Mouse (Mus musculus) heart, embryonic 10.5 days (tissue): ENCODE results near the gene Krtap3-3. TPM values are rescaled to one million over a fixed set of nuclear protein-coding genes. Genes with fewer than 3 reads are reported as not detected.

Source experiments
- DNase-seq: peaks from one replicate; pipeline ENCODE4 v3.0.0-alpha.2; 2017; ENCODE audit warnings: low spot score
- H3K27ac ChIP-seq: fragments of 300-500 bp; sonication (generic); 2 replicates; pipeline ENCODE4 v1.5.1; 2016; ENCODE audit warnings: mild to moderate bottlenecking
- H3K27me3 ChIP-seq: fragments of 300-500 bp; sonication (generic); 2 replicates; pipeline ENCODE4 v1.6.1; 2016; ENCODE audit warnings: mild to moderate bottlenecking; ENCODE audit not compliant: poor library complexity, insufficient read depth, severe bottlenecking
- H3K36me3 ChIP-seq: fragments of 300-500 bp; sonication (generic); 2 replicates; pipeline ENCODE4 v1.6.1; 2016; ENCODE audit warnings: mild to moderate bottlenecking, moderate library complexity
- H3K4me1 ChIP-seq: fragments of 300-500 bp; sonication (generic); 2 replicates; pipeline ENCODE4 v1.6.1; 2016; ENCODE audit warnings: mild to moderate bottlenecking
- H3K4me3 ChIP-seq: fragments of 300-500 bp; sonication (generic); 2 replicates; pipeline ENCODE4 v1.5.1; 2016; ENCODE audit warnings: mild to moderate bottlenecking, moderate library complexity
- H3K9me3 ChIP-seq: fragments of 300-500 bp; sonication (generic); 2 replicates; pipeline ENCODE4 v1.6.1; 2016; ENCODE audit warnings: mild to moderate bottlenecking, moderate library complexity
- WGBS: fragments of 180-500 bp; shearing (Covaris S2); methylation state at CpG from one replicate; pipeline ENCODE4 v1.1.7; 2016; 5-methylcytosine and 5-hydroxymethylcytosine counted together
- polyA plus RNA-seq: library from polyadenylated mRNA; unstranded; fragments of >200 nt; fragmentation: Nextera tagmentation; extraction: Ambion mirVana; gene quantifications from 2 replicates; pipeline ENCODE4 v1.2.1, GENCODE M21; 2016

Krtap3-3 gene
- polyA plus RNA-seq, 1 experiment from 2014 or later: not detected

DNA sequence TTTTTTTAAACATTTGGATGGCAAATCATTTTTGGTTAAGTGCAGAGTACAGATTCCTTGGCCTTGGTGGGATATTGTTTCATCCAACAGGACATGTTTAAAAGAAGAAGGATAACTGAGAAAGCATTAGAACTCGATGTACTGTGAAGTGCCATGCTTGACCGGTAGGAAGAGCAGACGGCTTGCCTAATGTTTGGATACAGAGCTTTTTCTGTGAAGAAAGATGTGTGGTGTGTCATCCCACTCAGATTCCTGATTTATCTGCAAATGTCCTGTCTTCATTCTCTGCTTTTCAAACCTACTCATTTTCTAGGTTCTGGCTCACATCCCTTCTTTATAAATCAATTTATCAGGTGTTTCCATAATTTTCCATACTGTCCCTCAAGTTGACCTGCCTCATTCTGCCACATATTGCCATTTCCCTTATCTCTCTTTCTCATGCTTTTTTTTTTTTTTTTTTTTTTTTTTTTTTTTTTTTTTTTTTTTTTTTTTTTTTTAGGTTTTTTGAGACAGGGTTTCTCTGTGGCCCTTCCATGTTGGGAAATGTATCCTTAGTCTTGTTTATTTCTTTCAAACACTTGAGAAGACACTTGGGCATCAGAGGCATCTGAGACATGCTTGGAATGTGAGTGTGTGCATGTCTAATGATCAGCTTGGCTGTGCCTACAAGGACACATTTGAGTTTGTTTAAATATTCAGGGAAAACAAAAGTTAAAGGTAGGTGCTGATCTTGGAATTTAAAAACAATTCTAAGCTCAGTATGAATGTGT, 7.5 kb upstream of the Krtap3-3 start:
- Histone ChIP-seq H3K4me3 (no peak overlapping the region), H3K36me3 (no peaks in the 10 kb centered on the region), H3K9me3 (no peaks in the 10 kb centered on the region), H3K4me1 (no peaks in the 10 kb centered on the region), H3K27ac (no peak overlapping the region), H3K27me3 (no peaks in the 10 kb centered on the region)
- 75% methylated on average over 3 of the region's 3 CpGs for WGBS
- no peak for DNase-seq

DNA sequence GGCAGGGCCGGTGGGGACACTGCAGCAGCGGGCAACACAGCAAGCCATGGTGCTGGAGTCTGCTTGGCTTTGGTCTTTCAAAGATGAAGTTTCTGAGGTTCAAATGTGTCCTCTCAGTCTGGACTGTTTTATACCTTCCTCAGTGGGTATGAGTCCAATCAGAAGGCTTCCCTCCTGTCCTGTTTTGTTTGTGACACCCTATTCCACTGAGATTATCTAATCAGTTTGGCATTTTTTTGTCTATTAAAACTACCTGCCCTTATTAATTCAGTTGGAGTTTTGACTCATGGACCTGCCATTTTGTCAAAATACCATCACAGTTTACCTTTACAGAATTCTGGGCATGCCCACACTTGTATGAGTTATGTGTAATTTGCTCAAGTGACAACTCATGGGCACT, 6.1 kb upstream of the Krtap3-3 start, which contains the start of gene Krtap3-2:
Gene Krtap3-2, minus strand, starts transcription at position 101 of the 400 bp plus-strand sequence.
- Histone ChIP-seq H3K27me3 (no peaks in the 10 kb centered on the region), H3K4me1 (no peaks in the 10 kb centered on the region), H3K36me3 (no peaks in the 10 kb centered on the region), H3K4me3 (no peak within 1 kb of the TSS), H3K27ac (no peak within 1 kb of the TSS), H3K9me3 (no peaks in the 10 kb centered on the region)
- WGBS: 83% methylated on average over 1 of the region's 2 CpGs
- DNase-seq: no peak

DNA sequence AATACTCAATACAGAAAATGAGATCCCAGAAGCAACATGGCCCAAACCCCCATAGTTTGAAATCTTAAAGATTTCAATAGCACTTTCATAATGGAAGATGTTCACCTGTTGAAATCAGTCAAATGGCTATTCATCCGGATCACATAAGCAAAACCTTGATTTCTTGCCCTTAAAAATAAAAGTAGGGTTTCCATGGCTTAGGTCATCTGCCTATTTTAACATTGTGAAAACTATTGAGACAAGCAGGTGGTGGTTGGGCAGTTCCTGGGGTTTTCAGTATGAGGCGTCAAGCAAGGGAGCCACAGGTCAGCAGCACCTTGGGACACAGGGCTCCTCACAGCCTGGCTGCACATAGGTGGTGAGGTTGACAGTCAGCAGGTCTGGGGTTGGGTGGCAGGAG, 5.5 kb upstream of the Krtap3-3 start:
- Histone ChIP-seq H3K4me3 (no peak overlapping the region), H3K9me3 (no peaks in the 10 kb centered on the region), H3K36me3 (no peaks in the 10 kb centered on the region), H3K27me3 (no peaks in the 10 kb centered on the region), H3K27ac (no peak overlapping the region), H3K4me1 (no peaks in the 10 kb centered on the region)
- WGBS: 75% methylated on average over 2 of the region's 2 CpGs
- DNase-seq: no peak

DNA sequence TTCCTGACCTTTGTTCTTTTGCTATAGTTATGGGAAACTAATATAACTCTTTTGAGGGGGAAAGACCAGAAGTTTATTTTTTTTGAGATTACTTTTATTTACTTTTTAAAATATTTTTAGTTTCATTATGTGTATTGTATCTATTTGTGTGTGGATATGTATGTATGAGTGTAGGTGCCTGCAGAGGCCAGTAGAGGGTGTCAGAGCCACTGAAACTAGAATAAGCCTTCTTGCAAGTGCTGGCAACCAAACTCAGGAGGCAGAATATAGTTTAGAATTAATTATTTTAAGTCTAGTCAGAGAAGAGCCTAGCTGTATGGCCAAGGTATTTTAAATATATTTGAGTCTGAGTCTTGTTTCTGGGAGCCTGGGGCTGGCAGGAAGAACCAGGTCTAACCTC, 2.8 kb downstream of the Krtap3-3 start:
- Histone ChIP-seq H3K36me3 (no peaks in the 10 kb centered on the region), H3K27ac (no peak overlapping the region), H3K4me3 (no peak overlapping the region), H3K27me3 (no peaks in the 10 kb centered on the region), H3K4me1 (no peaks in the 10 kb centered on the region), H3K9me3 (no peaks in the 10 kb centered on the region)
- no peak for DNase-seq

DNA sequence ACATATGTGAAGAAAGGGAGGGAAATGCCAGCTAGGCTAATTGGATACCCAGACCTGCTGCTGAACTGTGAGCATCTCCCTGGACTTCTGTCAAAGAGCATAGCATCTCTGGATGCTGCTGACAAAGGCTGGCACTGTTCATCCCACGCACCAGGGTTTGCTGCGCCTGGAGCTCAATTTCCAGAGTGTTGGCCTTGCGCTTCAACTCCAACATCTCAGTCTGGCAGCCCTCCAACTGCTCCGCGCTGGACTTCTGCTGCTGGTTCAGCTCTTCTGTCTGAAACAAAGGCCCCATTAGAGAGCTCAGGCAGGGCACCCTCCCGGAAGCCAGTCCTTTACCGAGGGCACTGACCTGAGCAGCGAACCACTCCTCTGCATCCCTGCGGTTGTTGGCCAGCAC, 10.9 kb downstream of the Krtap3-3 start:
- Histone ChIP-seq H3K27me3 (no peaks in the 10 kb centered on the region), H3K4me3 (no peak overlapping the region), H3K27ac (no peak overlapping the region), H3K36me3 (no peaks in the 10 kb centered on the region), H3K4me1 (no peaks in the 10 kb centered on the region), H3K9me3 (no peaks in the 10 kb centered on the region)
- 70% methylated on average over 9 of the region's 9 CpGs for WGBS
- DNase-seq: peak; percentile 77

DNA sequence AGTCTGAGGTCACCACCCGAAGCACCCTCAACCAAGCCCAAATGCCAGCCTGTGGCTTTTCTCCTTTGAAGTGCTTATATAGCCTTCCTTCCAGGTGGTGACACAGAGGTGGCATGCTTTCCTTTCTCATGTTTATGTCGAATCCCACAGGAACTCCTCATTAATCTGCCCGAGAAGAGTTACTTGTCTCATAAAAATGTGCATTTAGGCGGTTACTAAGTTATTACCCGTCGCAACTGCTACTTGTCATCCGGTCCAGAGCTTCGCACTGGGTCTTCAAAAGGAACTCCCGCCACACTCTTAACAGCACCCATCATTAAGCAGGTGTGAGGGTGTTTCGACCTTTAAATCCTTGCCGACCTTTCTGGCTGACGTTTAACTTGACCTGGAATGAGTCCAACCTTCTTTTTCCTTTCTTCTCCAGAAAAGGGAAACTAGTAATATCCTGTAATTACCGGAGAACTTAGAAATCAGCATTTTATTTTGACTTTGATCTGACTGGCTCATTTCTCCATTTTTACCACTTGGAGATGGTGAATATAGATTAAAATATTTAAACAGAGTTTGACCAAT, 29.3 kb downstream of the Krtap3-3 start, which contains the start of gene Krt39:
Gene Krt39, minus strand, starts transcription at position 51 of the 573 bp plus-strand sequence.
- Histone ChIP-seq H3K4me1 (no peaks in the 10 kb centered on the region), H3K9me3 (no peaks in the 10 kb centered on the region), H3K27ac (no peak within 1 kb of the TSS), H3K4me3 (no peak within 1 kb of the TSS), H3K36me3 (no peaks in the 10 kb centered on the region), H3K27me3 (no peaks in the 10 kb centered on the region)
- DNase-seq: no peak
- WGBS: 85% methylated on average over 13 of the region's 13 CpGs

DNA sequence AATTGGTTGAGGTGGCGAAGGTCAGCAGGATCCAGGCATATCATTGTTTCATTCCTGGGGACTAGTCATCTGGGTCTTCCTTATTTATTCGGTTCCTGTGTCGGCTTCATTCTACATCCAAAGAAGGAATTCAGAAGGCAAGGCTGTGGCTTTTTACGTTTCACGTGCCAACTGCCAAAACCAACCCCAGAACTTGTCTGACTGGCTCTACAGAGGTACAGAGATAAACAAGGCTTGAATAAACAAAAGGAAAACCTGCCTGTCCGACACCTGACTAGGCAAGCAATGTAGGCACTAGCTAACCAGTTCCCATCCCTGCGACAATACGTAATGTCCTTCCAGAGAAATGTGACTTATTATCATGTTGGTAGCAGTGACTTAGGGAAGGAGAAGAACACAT, 36.6 kb downstream of the Krtap3-3 start:
- H3K27me3 ChIP-seq: no peaks in the 10 kb centered on the region
- no peaks in the 10 kb centered on the region for H3K36me3 ChIP-seq
- no peak overlapping the region for H3K4me3 ChIP-seq
- no peak for DNase-seq
- no peaks in the 10 kb centered on the region for H3K4me1 ChIP-seq
- WGBS: 80% methylated on average over 8 of the region's 8 CpGs
- no peaks in the 10 kb centered on the region for H3K9me3 ChIP-seq
- H3K27ac ChIP-seq: no peak overlapping the region

Other genes starting within 250 kb of the Krtap3-3 start
- not detected in 2 replicates for gene Krt25, start 227.9 kb downstream of the Krtap3-3 start, polyA plus RNA-seq
- not detected in 2 replicates for gene Krt26, start 212.9 kb downstream of the Krtap3-3 start, polyA plus RNA-seq
- not detected in 2 replicates for gene Krt27, start 199.8 kb downstream of the Krtap3-3 start, polyA plus RNA-seq
- gene Krt28, start 176.0 kb downstream of the Krtap3-3 start, polyA plus RNA-seq: 0.20 and 0.39 TPM in 2 replicates
- gene Krt10, start 161.5 kb downstream of the Krtap3-3 start, polyA plus RNA-seq: 11.4 and 14.6 TPM in 2 replicates
- not detected in 2 replicates for gene Krt12, start 128.6 kb downstream of the Krtap3-3 start, polyA plus RNA-seq
- 6.6 and 9.5 TPM in 2 replicates for gene Krt20, start 112.7 kb downstream of the Krtap3-3 start, polyA plus RNA-seq
- gene Krt23, start 57.7 kb downstream of the Krtap3-3 start, polyA plus RNA-seq: 0.15 and 0.38 TPM in 2 replicates
- gene Krt39, start 29.5 kb downstream of the Krtap3-3 start, polyA plus RNA-seq: not detected in 2 replicates
- gene Krt40, start 7.7 kb downstream of the Krtap3-3 start, polyA plus RNA-seq: not detected in 2 replicates
- not detected in 2 replicates for gene Krtap3-2, start 6.0 kb upstream of the Krtap3-3 start, polyA plus RNA-seq
- not detected in 2 replicates for gene Gm11939, start 8.6 kb upstream of the Krtap3-3 start, polyA plus RNA-seq
- not detected in 2 replicates for gene Krtap3-1, start 15.8 kb upstream of the Krtap3-3 start, polyA plus RNA-seq
- not detected in 2 replicates for gene Krtap1-5, start 30.2 kb upstream of the Krtap3-3 start, polyA plus RNA-seq
- gene Krtap1-4, start 32.8 kb upstream of the Krtap3-3 start, polyA plus RNA-seq: not detected in 2 replicates
- not detected in 2 replicates for gene Krtap1-3, start 40.5 kb upstream of the Krtap3-3 start, polyA plus RNA-seq
- gene Krtap9-3, start 47.2 kb upstream of the Krtap3-3 start, polyA plus RNA-seq: not detected in 2 replicates
- gene Gm11938, start 52.4 kb upstream of the Krtap3-3 start, polyA plus RNA-seq: not detected in 2 replicates
- not detected in 2 replicates for gene Gm11937, start 59.3 kb upstream of the Krtap3-3 start, polyA plus RNA-seq
- gene Krtap2-4, start 64.0 kb upstream of the Krtap3-3 start, polyA plus RNA-seq: not detected in 2 replicates
- not detected in 2 replicates for gene Gm11562, start 69.6 kb upstream of the Krtap3-3 start, polyA plus RNA-seq
- not detected in 2 replicates for gene Krtap4-1, start 77.4 kb upstream of the Krtap3-3 start, polyA plus RNA-seq
- gene Krtap4-2, start 84.2 kb upstream of the Krtap3-3 start, polyA plus RNA-seq: not detected in 2 replicates
- gene Krtap4-7, start 93.2 kb upstream of the Krtap3-3 start, polyA plus RNA-seq: not detected in 2 replicates
- gene Gm11555, start 99.4 kb upstream of the Krtap3-3 start, polyA plus RNA-seq: not detected in 2 replicates
- not detected in 2 replicates for gene Gm11563, start 108.1 kb upstream of the Krtap3-3 start, polyA plus RNA-seq
- gene Krtap4-6, start 115.1 kb upstream of the Krtap3-3 start, polyA plus RNA-seq: not detected in 2 replicates
- not detected in 2 replicates for gene Gm14190, start 139.9 kb upstream of the Krtap3-3 start, polyA plus RNA-seq
- gene Gm14180, start 183.4 kb upstream of the Krtap3-3 start, polyA plus RNA-seq: not detected in 2 replicates
- not detected in 2 replicates for gene Gm11595, start 222.0 kb upstream of the Krtap3-3 start, polyA plus RNA-seq
- not detected in 2 replicates for gene Krtap4-8, start 229.8 kb upstream of the Krtap3-3 start, polyA plus RNA-seq
- gene Krtap4-9, start 234.3 kb upstream of the Krtap3-3 start, polyA plus RNA-seq: not detected in 2 replicates
- gene Gm11596, start 242.6 kb upstream of the Krtap3-3 start, polyA plus RNA-seq: not detected in 2 replicates
- not detected in 2 replicates for gene Gm11569, start 248.1 kb upstream of the Krtap3-3 start, polyA plus RNA-seq